Mouse (Mus musculus) bone marrow macrophage, adult 2 months (primary cell): ENCODE results near the gene Nup210.

Experiments used
- CTCF ChIP-seq: IDR thresholded peaks from 2 replicates; pipeline ENCODE4 v1.5.1; 2012; ENCODE audit warnings: low read depth, mild to moderate bottlenecking, low read length, moderate library complexity
- POLR2A ChIP-seq: IDR thresholded peaks from 2 replicates; pipeline ENCODE4 v1.6.1; 2012; ENCODE audit warnings: mild to moderate bottlenecking, low read depth, low read length, borderline replicate concordance

DNA sequence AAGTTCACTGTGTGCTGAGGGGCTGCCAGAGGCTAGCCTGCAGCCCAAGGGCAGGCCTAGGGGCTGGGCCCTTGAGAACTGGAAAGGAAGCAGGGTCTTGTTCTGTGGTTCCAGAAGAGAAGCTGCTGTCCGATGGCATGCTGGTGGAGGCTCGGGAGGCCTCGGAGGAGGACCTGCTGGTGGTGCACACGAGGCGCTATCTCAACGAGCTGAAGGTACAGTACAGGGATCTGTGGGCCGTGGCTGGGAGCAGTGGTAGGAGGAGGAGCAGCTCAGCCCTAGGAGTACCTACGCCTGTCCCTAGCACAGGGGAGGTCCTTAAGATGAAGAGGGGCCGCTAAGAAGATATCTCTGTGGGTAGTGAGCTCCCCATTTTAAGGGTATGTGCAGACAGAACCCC is 42.4 kb upstream of the Nup210 start:
- no peak for TF ChIP-seq POLR2A
- no peak for TF ChIP-seq CTCF
